Mouse (Mus musculus): ENCODE results near the gene Spop. TPM values are rescaled to one million over a fixed set of nuclear protein-coding genes. Genes with fewer than 3 reads are reported as not detected.
A peak's percentile ranks its signal among the peaks of the same experiment; 100 is the strongest.

Gene Spop
- total and polyA plus RNA-seq, 3 experiments: 69.3 to 170 (median 155) TPM

GRCm38 (mm10) chr11:95379552-95379951, 34.3 kb upstream of the Spop start:
- H3K36me3 ChIP-seq (ENCODE audit: control insufficient read depth, insufficient read depth, low read length): no peaks in the 10 kb centered on the region
- H3K79me2 ChIP-seq (replicated peaks; ENCODE audit: control insufficient read depth, insufficient read depth, low read length): no peaks in the 10 kb centered on the region
- 41% methylated on average over 5 of the region's 5 CpGs for WGBS
- no peak overlapping the region for H3K9ac ChIP-seq (ENCODE audit: low read depth, low read length)
- H3K4me1 ChIP-seq (ENCODE audit: control insufficient read depth, insufficient read depth, low read length): peaks cover 5% of the 10 kb centered on the region
- no peak for TF ChIP-seq POLR2A (IDR thresholded peaks at IDR 0.05; ENCODE audit: insufficient read depth, low read depth, low read length)
- no peak for TF ChIP-seq EP300 (IDR thresholded peaks at IDR 0.05; ENCODE audit: insufficient read depth, low read depth, low read length)
- no peak overlapping the region for H3K4me3 ChIP-seq
- no peak for DNase-seq
- intact Hi-C loops (cut with DNase I): no loop called here
- no peak overlapping the region for H3K27ac ChIP-seq
- H3K27me3 ChIP-seq (ENCODE audit: control insufficient read depth, insufficient read depth, low read length): no peaks in the 10 kb centered on the region

DNA sequence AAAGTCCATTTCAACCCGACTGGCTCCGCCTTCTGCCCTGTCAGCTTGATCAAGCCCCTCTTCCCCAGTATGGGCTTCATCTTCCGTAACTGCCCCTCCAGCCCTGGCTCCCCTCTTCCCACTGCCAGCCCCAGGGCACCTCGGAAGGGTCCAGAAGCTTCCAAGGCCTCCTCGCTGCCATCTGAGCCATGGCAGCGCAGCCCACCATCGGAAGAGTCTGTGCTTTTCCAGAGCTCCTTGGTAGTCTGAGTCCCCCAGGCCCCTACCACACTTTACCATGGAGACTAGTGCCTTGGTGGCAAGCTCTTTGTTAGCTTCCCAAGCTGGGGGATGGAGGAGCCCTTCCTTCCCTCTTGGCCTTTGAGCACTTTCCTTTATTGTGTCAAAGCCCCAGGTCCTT, 33.2 kb upstream of the Spop start:
- no peak overlapping the region for H3K9ac ChIP-seq (ENCODE audit: low read depth, low read length)
- TF ChIP-seq CTCF (IDR thresholded peaks at IDR 0.05): no peak
- no peak for TF ChIP-seq POLR2A (IDR thresholded peaks at IDR 0.05; ENCODE audit: insufficient read depth, low read depth, low read length)
- no peak for TF ChIP-seq EP300 (IDR thresholded peaks at IDR 0.05; ENCODE audit: insufficient read depth, low read depth, low read length)
- intact Hi-C loops (cut with DNase I): loop anchor here (5.0 kb wide), 1 partner anchor 43 kb away; the partner anchor contains the start of gene Fam117a
- DNase-seq: no peak
- H3K27me3 ChIP-seq (ENCODE audit: control insufficient read depth, insufficient read depth, low read length): no peaks in the 10 kb centered on the region
- H3K27ac ChIP-seq: no peak overlapping the region
- H3K4me1 ChIP-seq (ENCODE audit: control insufficient read depth, insufficient read depth, low read length): peaks cover 5% of the 10 kb centered on the region
- H3K4me3 ChIP-seq: no peak overlapping the region
- no peaks in the 10 kb centered on the region for H3K79me2 ChIP-seq (replicated peaks; ENCODE audit: control insufficient read depth, insufficient read depth, low read length)
- WGBS: 90% methylated on average over 7 of the region's 7 CpGs
- H3K36me3 ChIP-seq (ENCODE audit: control insufficient read depth, insufficient read depth, low read length): peaks cover 2% of the 10 kb centered on the region; the same call in 1 of the 2 replicates

DNA sequence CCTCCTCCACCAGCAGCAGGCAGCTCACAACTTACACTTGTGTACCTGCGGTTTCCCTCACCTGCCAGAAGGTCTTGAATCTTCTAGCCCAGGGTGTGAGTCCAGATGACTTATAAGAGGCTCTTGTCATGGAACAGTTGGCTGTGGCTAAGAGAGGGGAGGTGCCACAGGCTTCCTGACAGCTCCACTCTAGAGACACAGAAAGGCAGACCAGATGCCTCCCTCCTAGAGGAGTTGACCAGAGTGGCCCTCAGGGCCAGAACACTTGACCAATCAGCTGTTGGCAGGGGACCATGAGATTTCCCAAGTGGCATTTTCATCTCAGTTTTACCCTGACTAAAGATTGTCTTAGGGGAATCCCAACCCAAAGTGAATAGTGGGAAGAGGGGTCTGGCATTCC, 32.7 kb upstream of the Spop start:
- no peaks in the 10 kb centered on the region for H3K79me2 ChIP-seq (replicated peaks; ENCODE audit: control insufficient read depth, insufficient read depth, low read length)
- peaks cover 5% of the 10 kb centered on the region for H3K36me3 ChIP-seq (ENCODE audit: control insufficient read depth, insufficient read depth, low read length)
- H3K27me3 ChIP-seq (ENCODE audit: control insufficient read depth, insufficient read depth, low read length): no peaks in the 10 kb centered on the region
- no peak overlapping the region for H3K9ac ChIP-seq (ENCODE audit: low read depth, low read length)
- peaks cover 5% of the 10 kb centered on the region for H3K4me1 ChIP-seq (ENCODE audit: control insufficient read depth, insufficient read depth, low read length)
- no peak overlapping the region for H3K4me3 ChIP-seq
- no peak for TF ChIP-seq CTCF (IDR thresholded peaks at IDR 0.05)
- no peak for TF ChIP-seq EP300 (IDR thresholded peaks at IDR 0.05; ENCODE audit: insufficient read depth, low read depth, low read length)
- TF ChIP-seq POLR2A (IDR thresholded peaks at IDR 0.05; ENCODE audit: insufficient read depth, low read depth, low read length): no peak
- intact Hi-C loops (cut with DNase I): loop anchor here (5.0 kb wide), 1 partner anchor 44 kb away; the partner anchor contains the start of gene Fam117a
- no peak for DNase-seq
- H3K27ac ChIP-seq: no peak overlapping the region
- WGBS: 90% methylated on average over 1 of the region's 1 CpGs

DNA sequence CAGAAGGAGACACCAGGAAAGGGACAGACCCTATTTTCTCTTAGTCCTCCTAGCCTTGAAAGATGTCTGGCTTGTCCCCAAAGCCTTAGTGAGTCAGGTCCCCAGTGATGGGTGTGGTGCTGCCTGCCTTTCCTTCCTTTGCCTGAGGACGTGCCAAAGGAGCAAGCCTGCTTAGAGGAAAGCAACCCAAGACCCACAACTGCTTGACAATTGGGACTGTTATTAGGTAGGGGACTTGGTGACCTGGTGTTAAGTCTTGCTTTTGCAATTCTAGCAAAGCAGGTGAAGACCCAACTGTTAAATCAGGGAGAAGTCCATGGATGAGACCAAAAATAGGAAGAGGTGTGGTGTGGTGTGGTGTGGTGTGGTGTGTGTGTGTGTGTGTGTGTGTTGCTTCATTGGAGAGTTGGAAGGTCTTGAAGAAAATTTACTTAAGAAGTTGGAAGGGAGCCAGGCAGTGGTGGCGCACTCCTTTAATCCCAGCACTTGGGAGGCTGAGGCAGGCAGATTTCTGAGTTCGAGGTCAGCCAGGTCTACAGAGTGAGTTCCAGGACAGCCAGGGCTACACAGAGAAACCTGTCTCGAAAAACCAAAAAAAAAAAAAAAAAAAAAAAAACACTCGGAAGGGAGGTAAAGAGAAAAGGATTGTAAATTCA, 30.4 kb upstream of the Spop start:
- Histone ChIP-seq H3K4me1 (ENCODE audit: control insufficient read depth, insufficient read depth, low read length) (peaks cover 6% of the 10 kb centered on the region), H3K27ac (peak overlapping the region; percentile 99), H3K9ac (ENCODE audit: low read depth, low read length) (no peak overlapping the region), H3K36me3 (ENCODE audit: control insufficient read depth, insufficient read depth, low read length) (peaks cover 5% of the 10 kb centered on the region), H3K27me3 (ENCODE audit: control insufficient read depth, insufficient read depth, low read length) (no peaks in the 10 kb centered on the region), H3K79me2 (replicated peaks; ENCODE audit: control insufficient read depth, insufficient read depth, low read length) (no peaks in the 10 kb centered on the region), H3K4me3 (no peak overlapping the region)
- intact Hi-C loops (cut with DNase I): loop anchor here (5.0 kb wide), 1 partner anchor 46 kb away; the partner anchor contains the start of gene Fam117a
- WGBS: 64% methylated on average over 5 of the region's 5 CpGs
- DNase-seq: peak; percentile 61 to 78
- TF ChIP-seq EP300 (IDR thresholded peaks at IDR 0.05; ENCODE audit: insufficient read depth, low read depth, low read length) (peak; percentile 70; the same call in 1 of the 2 replicates), POLR2A (IDR thresholded peaks at IDR 0.05; ENCODE audit: insufficient read depth, low read depth, low read length) (no peak; the same call in 1 of the 2 replicates), CTCF (IDR thresholded peaks at IDR 0.05) (no peak)

DNA sequence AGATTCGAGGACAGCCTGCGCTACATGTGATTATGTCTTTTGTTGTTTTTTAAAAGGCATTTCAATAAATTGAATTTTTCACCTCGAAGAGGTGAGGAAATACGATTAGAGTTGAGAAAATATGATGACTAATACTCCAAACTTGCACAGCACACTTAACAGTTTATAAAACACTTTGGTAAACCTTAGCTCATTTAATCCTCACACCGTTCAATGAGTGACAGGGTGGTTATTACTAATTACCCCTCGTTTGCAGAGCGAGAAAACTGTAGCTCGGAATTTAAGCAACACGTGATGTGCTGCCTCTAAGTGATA, 29.9 kb upstream of the Spop start:
- Histone ChIP-seq H3K4me1 (ENCODE audit: control insufficient read depth, insufficient read depth, low read length) (peaks cover 6% of the 10 kb centered on the region), H3K36me3 (ENCODE audit: control insufficient read depth, insufficient read depth, low read length) (peaks cover 5% of the 10 kb centered on the region), H3K27ac (peak overlapping the region; percentile 99), H3K79me2 (replicated peaks; ENCODE audit: control insufficient read depth, insufficient read depth, low read length) (no peaks in the 10 kb centered on the region), H3K9ac (ENCODE audit: low read depth, low read length) (0 out of 2 replicates have a peak overlapping the region, but pooled peaks have one; percentile 21), H3K4me3 (peak overlapping the region; percentile 23; the same call in 1 of the 2 replicates), H3K27me3 (ENCODE audit: control insufficient read depth, insufficient read depth, low read length) (no peaks in the 10 kb centered on the region)
- intact Hi-C loops (cut with DNase I): loop anchor here (1.0 to 5.0 kb wide), 4 partner anchors 47 to 137 kb away; partner anchors contain the start of genes Fam117a and Kat7
- TF ChIP-seq EP300 (IDR thresholded peaks at IDR 0.05; ENCODE audit: insufficient read depth, low read depth, low read length): no peak
- TF ChIP-seq POLR2A (IDR thresholded peaks at IDR 0.05; ENCODE audit: insufficient read depth, low read depth, low read length): no peak
- TF ChIP-seq CTCF (IDR thresholded peaks at IDR 0.05): no peak
- WGBS: 33% methylated on average over 9 of the region's 9 CpGs
- no peak for DNase-seq

- TF ChIP-seq CTCF (IDR thresholded peaks at IDR 0.05) (peak; percentile 96), EP300 (IDR thresholded peaks at IDR 0.05; ENCODE audit: insufficient read depth, low read depth, low read length) (0 out of 2 replicates have a peak, but pooled peaks have one; percentile 43), POLR2A (IDR thresholded peaks at IDR 0.05; ENCODE audit: insufficient read depth, low read depth, low read length) (peak; percentile 56; the same call in 1 of the 2 replicates)
- WGBS: under 1% methylated on average over 42 of the region's 42 CpGs
- intact Hi-C loops (cut with DNase I): loop anchor here (1.0 to 5.0 kb wide), 4 partner anchors 47 to 137 kb away; partner anchors contain the start of genes Fam117a and Kat7
- H3K4me1 ChIP-seq (ENCODE audit: control insufficient read depth, insufficient read depth, low read length): peaks cover 6% of the 10 kb centered on the region
- peak; percentile 91 to 95 for DNase-seq
- no peaks in the 10 kb centered on the region for H3K79me2 ChIP-seq (replicated peaks; ENCODE audit: control insufficient read depth, insufficient read depth, low read length)
- peak within 1 kb of the TSS; percentile 99 for H3K27ac ChIP-seq
- peak within 1 kb of the TSS; percentile 90 for H3K4me3 ChIP-seq
- H3K27me3 ChIP-seq (ENCODE audit: control insufficient read depth, insufficient read depth, low read length): no peaks in the 10 kb centered on the region
- H3K36me3 ChIP-seq (ENCODE audit: control insufficient read depth, insufficient read depth, low read length): peaks cover 5% of the 10 kb centered on the region
- H3K9ac ChIP-seq (ENCODE audit: low read depth, low read length): peak within 1 kb of the TSS; percentile 97
These were observed 29.4 kb upstream of the Spop start, which contains the start of gene Slc35b1 for GRCm38 (mm10) chr11:95384319-95384972. Gene Slc35b1, plus strand, starts transcription at chr11:95384692.

Data from heart, adult 2 months (tissue).